Mouse (Mus musculus) erythroblast, embryonic 14.5 days (primary cell): ENCODE results near the gene Vdac1. TPM values are rescaled to one million over a fixed set of nuclear protein-coding genes. Genes with fewer than 3 reads are reported as not detected.
A peak's percentile ranks its signal among the peaks of the same experiment; 100 is the strongest.
"Not testable (repeated sequence)": the region's sequence is repeated elsewhere in the genome, so short reads cannot be mapped to it uniquely, and the experiment has no call there.

Source experiments
- H3K27me3 ChIP-seq: 2 replicates; pipeline ENCODE4 v1.6.1; 2012; ENCODE audit warnings: inconsistent platforms; ENCODE audit not compliant: control insufficient read depth
- H3K36me3 ChIP-seq: 2 replicates; pipeline ENCODE4 v1.6.1; 2012; ENCODE audit warnings: mild to moderate bottlenecking, inconsistent platforms; ENCODE audit not compliant: control insufficient read depth
- H3K4me1 ChIP-seq: 2 replicates; pipeline ENCODE4 v1.6.1; 2012; ENCODE audit warnings: inconsistent platforms; ENCODE audit not compliant: control insufficient read depth
- H3K4me3 ChIP-seq: replicated peaks from 2 replicates; pipeline ENCODE3; 2012; ENCODE audit warnings: moderate library complexity, mild to moderate bottlenecking, inconsistent platforms
- H3K9me3 ChIP-seq: 2 replicates; pipeline ENCODE4 v1.6.1; 2012; ENCODE audit warnings: low read length, inconsistent platforms, mixed read lengths; ENCODE audit not compliant: control insufficient read depth
- GATA1 ChIP-seq: IDR thresholded peaks from 2 replicates; pipeline ENCODE4 v1.6.1; 2012; ENCODE audit warnings: low read length, inconsistent platforms, mixed read lengths
- TAL1 ChIP-seq: IDR thresholded peaks from 3 replicates; pipeline ENCODE4 v1.6.1; 2012; ENCODE audit warnings: low read length, inconsistent platforms, mixed read lengths
- polyA plus RNA-seq: library from polyadenylated mRNA; stranded (reverse); fragments of >175 nt; gene quantifications from 2 replicates; pipeline ENCODE4 v1.2.3, GENCODE M21; 2012

Gene Vdac1
- polyA plus RNA-seq, 1 experiment = 1.0 TPM

GRCm38 (mm10) chr11:52350924-52351323 lies 9.7 kb upstream of the Vdac1 start:
- H3K9me3 ChIP-seq = peaks cover 3% of the 10 kb centered on the region; the same call in 1 of the 2 replicates
- no peaks in the 10 kb centered on the region for H3K36me3 ChIP-seq
- TF ChIP-seq TAL1 (no peak), GATA1 (no peak)
- H3K4me3 ChIP-seq = no peak overlapping the region
- peaks cover 33% of the 10 kb centered on the region for H3K4me1 ChIP-seq
- no peaks in the 10 kb centered on the region for H3K27me3 ChIP-seq

DNA sequence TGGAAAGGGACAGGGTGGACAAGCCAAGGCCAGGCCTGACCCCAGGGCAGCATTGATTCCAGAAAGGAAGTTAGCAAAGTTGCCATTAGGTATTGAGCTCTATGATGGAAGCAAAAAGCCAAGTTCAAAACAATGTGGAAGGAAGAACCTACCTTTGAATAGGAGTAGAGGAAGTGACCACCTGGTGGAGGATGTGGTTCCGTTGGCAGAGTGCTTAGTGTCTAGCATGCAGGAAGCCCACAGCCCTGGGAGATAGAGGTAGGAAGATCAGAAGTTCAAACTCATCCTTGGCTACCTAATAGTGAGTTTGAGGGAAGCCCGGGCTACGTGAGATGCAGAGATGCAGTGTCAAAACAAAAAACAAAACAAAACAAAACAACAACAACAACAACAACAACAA lies 8.4 kb upstream of the Vdac1 start:
- Histone ChIP-seq H3K4me1 (peaks cover 23% of the 10 kb centered on the region), H3K36me3 (no peaks in the 10 kb centered on the region), H3K27me3 (no peaks in the 10 kb centered on the region), H3K4me3 (no peak overlapping the region), H3K9me3 (peaks cover 3% of the 10 kb centered on the region; the same call in 1 of the 2 replicates)
- TF ChIP-seq TAL1 = no peak
- no peak for TF ChIP-seq GATA1

DNA sequence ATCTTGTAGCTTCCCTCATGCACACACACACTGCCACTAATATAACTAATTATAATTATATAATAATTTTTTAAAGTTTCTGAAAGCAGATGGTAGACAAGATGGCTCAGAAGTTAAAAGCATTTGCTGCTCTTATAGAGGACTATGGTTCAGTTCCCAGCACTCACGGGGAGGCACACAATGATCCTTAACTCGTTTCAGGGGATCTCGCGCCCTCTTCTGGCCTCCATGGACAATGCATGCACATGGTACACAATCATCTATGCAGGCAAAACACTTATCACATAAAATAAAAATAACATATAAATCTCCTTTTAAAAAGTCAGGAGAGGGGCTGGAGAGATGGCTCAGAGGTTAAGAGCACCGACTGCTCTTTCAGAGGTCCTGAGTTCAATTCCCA lies 6.0 kb upstream of the Vdac1 start:
- no peaks in the 10 kb centered on the region for H3K36me3 ChIP-seq
- no peak overlapping the region for H3K4me3 ChIP-seq
- TF ChIP-seq TAL1 (no peak), GATA1 (no peak)
- H3K4me1 ChIP-seq = peaks cover 32% of the 10 kb centered on the region
- no peaks in the 10 kb centered on the region for H3K27me3 ChIP-seq
- H3K9me3 ChIP-seq = no peaks in the 10 kb centered on the region

DNA sequence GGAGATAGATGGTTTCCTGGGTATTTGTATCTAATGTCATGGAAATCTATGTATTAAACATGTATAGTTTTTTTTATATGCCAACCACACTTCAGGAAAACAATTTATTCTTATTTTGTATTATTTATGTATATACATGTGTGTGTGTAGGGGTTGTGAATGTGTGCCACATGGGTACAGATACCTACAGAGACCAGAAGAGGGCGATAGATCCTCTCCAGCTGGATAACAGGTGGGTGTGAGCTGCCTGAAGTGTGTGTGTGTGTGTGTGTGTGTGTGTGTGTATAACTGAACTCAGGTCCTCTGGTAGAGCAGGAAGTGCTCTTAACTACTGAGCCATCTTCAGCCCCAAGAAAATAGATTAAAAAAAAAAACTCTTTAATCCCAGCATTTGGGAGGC lies 5.1 kb upstream of the Vdac1 start:
- no peak overlapping the region for H3K4me3 ChIP-seq
- TF ChIP-seq TAL1 (no peak), GATA1 (no peak)
- no peaks in the 10 kb centered on the region for H3K36me3 ChIP-seq
- no peaks in the 10 kb centered on the region for H3K9me3 ChIP-seq
- H3K27me3 ChIP-seq = no peaks in the 10 kb centered on the region
- H3K4me1 ChIP-seq = peaks cover 34% of the 10 kb centered on the region

DNA sequence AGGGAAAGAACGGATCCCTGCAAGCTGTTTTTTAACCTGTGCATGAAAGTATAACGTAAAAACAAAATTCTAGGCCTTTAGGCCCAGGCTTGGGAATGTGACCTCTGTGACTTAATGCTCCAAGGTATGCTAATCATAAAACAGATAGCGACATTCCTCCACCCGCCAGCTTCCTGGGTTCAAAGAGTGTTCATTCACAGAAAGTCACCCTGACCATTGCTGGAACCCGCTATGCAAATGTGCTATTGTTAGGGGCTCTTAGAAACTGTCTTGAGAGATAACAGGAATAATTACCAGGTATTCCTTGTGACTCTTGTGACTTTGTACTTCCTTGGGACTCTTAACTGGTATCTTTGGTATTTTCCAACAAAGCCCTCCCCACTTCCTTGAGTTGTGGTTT lies 3.6 kb upstream of the Vdac1 start:
- not testable (repeated sequence) for H3K27me3 ChIP-seq, H3K4me3 ChIP-seq, H3K36me3 ChIP-seq, H3K9me3 ChIP-seq
- peaks cover 33% of the 10 kb centered on the region for H3K4me1 ChIP-seq

- Histone ChIP-seq H3K36me3 (no peaks in the 10 kb centered on the region), H3K27me3 (no peaks in the 10 kb centered on the region), H3K4me3 (no peak overlapping the region), H3K9me3 (no peaks in the 10 kb centered on the region), H3K4me1 (peaks cover 43% of the 10 kb centered on the region)
- TF ChIP-seq TAL1 = no peak
- no peak for TF ChIP-seq GATA1
Observed at GRCm38 (mm10) chr11:52358520-52358919, 2.1 kb upstream of the Vdac1 start.

DNA sequence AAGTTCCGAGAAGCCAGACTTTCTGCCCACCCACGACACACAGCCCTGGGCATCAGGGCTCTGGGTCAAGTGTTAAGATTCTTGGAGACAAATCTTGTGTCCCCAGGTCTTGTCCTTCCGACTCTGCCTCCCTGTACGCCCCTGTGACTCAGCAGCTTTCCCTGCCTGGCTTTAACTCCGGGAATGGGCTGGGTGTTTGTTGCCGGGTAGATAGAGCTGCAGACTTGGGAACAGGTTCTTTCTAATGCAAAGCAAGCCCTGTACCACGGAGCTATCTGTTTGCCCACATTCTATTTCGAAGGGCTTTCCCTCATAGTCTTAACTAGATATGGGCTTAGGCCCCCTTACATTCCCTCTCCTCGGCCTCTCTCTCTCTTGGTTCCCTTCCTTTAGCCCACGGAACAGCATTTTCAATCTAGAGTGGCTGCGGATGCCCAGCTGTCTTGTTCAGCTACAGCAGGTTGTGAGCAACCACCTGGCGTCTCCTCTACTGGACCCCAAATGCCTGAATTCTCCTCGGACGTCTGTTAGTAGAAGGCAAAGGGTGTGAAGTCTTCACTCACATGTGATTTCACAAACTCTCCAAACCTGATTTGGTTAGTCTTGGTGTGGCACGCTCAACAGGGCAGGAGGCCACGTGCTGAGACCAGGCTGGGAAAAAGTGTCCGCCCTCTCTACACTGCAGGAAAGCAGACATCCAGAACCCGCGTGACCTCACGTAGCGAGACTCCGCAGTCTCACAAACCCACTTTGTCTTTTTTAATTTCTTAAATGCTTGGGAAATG lies 782 bp upstream of the Vdac1 start:
- Histone ChIP-seq H3K36me3 (peaks cover 5% of the 10 kb centered on the region), H3K4me1 (peaks cover 55% of the 10 kb centered on the region), H3K27me3 (no peaks in the 10 kb centered on the region), H3K9me3 (no peaks in the 10 kb centered on the region), H3K4me3 (peak overlapping the region; percentile 86)
- TF ChIP-seq GATA1 (no peak), TAL1 (no peak)

GRCm38 (mm10) chr11:52361287-52361921 lies 744 bp downstream of the Vdac1 start:
- H3K4me1 ChIP-seq = peaks cover 69% of the 10 kb centered on the region
- peaks cover 5% of the 10 kb centered on the region for H3K36me3 ChIP-seq
- H3K4me3 ChIP-seq = peak overlapping the region; percentile 86
- H3K9me3 ChIP-seq = no peaks in the 10 kb centered on the region
- TF ChIP-seq GATA1 = no peak
- TF ChIP-seq TAL1 = no peak
- H3K27me3 ChIP-seq = no peaks in the 10 kb centered on the region

DNA sequence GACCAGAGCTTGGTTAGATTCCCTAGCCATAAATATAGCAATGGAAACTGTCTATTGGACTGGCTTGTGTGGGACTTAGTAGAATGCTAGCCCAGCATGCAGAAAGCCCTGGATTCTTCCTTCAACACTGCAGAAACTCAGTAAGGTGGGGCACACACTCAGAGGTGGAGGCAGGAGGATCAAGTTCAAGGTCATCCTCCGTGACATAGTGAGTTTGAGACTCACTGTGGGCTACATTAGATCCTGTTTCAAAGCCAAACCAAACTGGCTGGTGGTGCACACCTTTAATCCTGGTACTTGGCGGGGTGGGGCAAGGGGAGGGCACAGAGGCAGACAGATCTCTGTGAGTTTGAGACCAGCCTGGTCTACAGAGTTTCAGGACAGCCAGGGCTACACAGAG lies 3.7 kb downstream of the Vdac1 start:
- Histone ChIP-seq H3K36me3 (peaks cover 5% of the 10 kb centered on the region), H3K4me3 (no peak overlapping the region), H3K4me1 (peaks cover 75% of the 10 kb centered on the region), H3K27me3 (no peaks in the 10 kb centered on the region), H3K9me3 (no peaks in the 10 kb centered on the region)
- TF ChIP-seq TAL1 (no peak), GATA1 (no peak)

GRCm38 (mm10) chr11:52365143-52365542 lies 4.5 kb downstream of the Vdac1 start:
- Histone ChIP-seq H3K9me3 (no peaks in the 10 kb centered on the region), H3K27me3 (no peaks in the 10 kb centered on the region), H3K36me3 (peaks cover 5% of the 10 kb centered on the region), H3K4me3 (no peak overlapping the region), H3K4me1 (peaks cover 68% of the 10 kb centered on the region)
- no peak for TF ChIP-seq GATA1
- TF ChIP-seq TAL1 = no peak
